Mouse (Mus musculus) E14TG2a.4 (cell line): ENCODE results near the gene Plaur.
A peak's percentile ranks its signal among the peaks of the same experiment; 100 is the strongest.

ENCODE experiments used
- H3K27me3 ChIP-seq: 2 replicates; pipeline ENCODE4 v1.6.1; 2014; ENCODE audit warnings: low read length, control low read depth; ENCODE audit not compliant: insufficient read depth
- H3K36me3 ChIP-seq: 2 replicates; pipeline ENCODE4 v1.6.1; 2014; ENCODE audit warnings: low read length, control low read depth; ENCODE audit not compliant: insufficient read depth
- H3K4me1 ChIP-seq: replicated peaks from 2 replicates; pipeline ENCODE4 v1.6.1; 2014; ENCODE audit warnings: low read depth, low read length, control low read depth
- H3K4me3 ChIP-seq: replicated peaks from 2 replicates; pipeline ENCODE4 v1.5.1; 2014; ENCODE audit warnings: mild to moderate bottlenecking, low read length
- H3K9me3 ChIP-seq: 2 replicates; pipeline ENCODE4 v1.6.1; 2014; ENCODE audit warnings: low read length, control low read depth
- CTCF ChIP-seq: conservative IDR thresholded peaks from 2 replicates; pipeline ENCODE4 v1.5.1; 2014; ENCODE audit warnings: low read length
- NANOG ChIP-seq: IDR thresholded peaks from 2 replicates; pipeline ENCODE4 v1.6.1; 2014; ENCODE audit warnings: borderline replicate concordance, low read length, mixed read lengths
- POU5F1 ChIP-seq: IDR thresholded peaks from 2 replicates; pipeline ENCODE4 v1.6.1; 2014; ENCODE audit warnings: low read length, borderline replicate concordance

Plaur gene

DNA sequence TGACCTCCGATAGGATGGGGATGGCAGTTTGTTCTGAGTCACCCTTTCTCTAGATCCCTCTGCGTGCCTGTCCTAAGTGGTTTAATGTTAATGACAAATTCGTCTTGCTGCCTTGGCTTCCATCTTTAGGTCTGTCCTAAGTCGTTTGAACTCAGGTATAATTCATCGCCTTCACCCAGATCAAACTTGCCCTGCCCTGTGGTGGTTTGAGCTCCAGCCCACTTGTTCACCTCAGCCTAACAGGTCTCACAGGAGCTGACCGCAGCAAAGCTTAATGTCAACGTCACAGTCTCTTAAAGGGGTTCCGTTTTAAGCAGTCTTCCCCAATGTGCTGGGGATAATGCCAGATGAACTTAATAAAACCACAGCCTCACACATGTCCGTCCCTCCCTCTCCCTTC lies 36.4 kb upstream of the Plaur start:
- Histone ChIP-seq H3K4me1 (peaks cover 7% of the 10 kb centered on the region; the same call in 1 of the 2 replicates), H3K9me3 (no peaks in the 10 kb centered on the region), H3K36me3 (peaks cover 34% of the 10 kb centered on the region), H3K27me3 (peaks cover 25% of the 10 kb centered on the region), H3K4me3 (no peak overlapping the region)
- TF ChIP-seq POU5F1 = no peak
- TF ChIP-seq CTCF = no peak
- TF ChIP-seq NANOG = no peak

DNA sequence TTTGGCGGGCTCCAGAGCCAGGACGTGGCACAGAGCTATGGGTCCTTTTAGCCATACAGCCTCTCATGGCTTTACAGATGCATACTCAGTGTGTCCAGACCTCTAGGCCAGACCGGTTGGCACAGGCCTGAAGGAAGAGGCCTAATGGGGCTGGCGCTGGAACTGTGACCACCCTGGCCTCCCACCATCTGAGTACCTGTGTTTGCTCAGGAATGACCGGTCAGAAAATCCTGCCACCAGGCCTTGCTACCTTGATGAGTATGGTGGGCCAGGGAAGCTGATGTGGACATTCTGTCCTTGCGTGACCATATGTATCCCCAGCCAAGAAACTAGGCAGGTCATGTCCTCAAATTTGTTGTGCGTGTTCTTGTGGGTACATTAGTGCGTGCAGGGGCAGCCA lies 35.1 kb upstream of the Plaur start:
- Histone ChIP-seq H3K9me3 (no peaks in the 10 kb centered on the region), H3K4me1 (peaks cover 12% of the 10 kb centered on the region), H3K27me3 (peaks cover 36% of the 10 kb centered on the region), H3K36me3 (peaks cover 22% of the 10 kb centered on the region), H3K4me3 (no peak overlapping the region)
- TF ChIP-seq CTCF (no peak), NANOG (no peak), POU5F1 (no peak)

DNA sequence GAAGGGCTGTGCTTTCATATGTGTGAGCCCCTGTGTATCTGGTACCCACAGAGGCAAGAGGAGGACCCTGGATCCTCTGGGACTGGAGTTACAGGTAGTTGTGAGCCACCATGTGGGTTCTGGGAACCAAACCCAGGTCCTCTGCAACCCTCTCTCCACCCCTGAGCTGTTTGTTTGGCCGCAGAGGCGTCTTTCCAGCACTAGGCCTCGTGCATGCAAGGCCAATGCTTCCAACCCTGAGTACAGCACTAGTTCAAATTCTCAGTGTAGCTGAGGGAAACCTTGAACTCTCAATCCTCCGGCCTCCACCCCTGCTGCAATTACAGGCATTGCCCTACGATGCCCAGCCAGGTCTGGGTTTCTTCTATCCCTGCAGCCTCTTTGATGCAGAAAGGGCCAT lies 33.6 kb upstream of the Plaur start:
- Histone ChIP-seq H3K4me3 (no peak overlapping the region), H3K27me3 (peaks cover 52% of the 10 kb centered on the region), H3K9me3 (no peaks in the 10 kb centered on the region), H3K36me3 (peaks cover 6% of the 10 kb centered on the region), H3K4me1 (peaks cover 17% of the 10 kb centered on the region)
- TF ChIP-seq NANOG = no peak
- no peak for TF ChIP-seq CTCF
- TF ChIP-seq POU5F1 = no peak

DNA sequence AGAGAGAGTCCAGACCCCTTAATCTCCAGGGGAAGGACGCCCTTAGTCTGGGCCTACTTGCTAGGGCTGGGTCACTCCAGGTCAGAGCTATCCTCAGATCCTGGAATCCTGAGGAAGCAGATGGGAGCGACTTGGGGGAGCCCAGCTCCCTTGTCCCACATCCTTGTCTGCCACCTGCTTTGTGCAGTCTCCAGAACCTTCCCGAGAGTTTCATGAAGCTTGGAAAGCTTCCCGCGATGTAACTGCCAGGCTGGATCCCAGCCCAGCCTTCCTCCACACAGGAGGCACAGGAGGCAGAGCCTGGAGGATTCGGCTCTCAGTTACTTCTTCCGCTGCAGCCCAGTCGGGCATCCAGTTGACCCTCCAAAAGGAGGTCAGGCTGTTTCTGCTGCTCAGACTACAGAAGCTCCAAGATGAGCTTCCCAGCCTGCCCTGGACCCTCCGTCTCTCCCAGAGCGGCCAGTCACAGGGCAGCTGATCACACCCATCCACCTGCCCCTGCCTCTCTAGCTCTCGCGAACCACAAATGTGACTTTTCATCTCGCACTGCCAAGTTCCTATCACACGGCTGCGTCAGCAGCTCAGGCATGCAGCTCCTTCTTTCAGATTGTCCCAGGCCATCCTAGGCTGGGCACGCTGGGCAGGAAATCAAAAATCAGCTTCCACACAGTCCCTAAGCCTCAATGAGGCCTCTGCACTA lies 32.7 kb upstream of the Plaur start:
- H3K4me3 ChIP-seq = no peak overlapping the region
- H3K27me3 ChIP-seq = peaks cover 60% of the 10 kb centered on the region
- H3K9me3 ChIP-seq = no peaks in the 10 kb centered on the region
- peaks cover 17% of the 10 kb centered on the region for H3K4me1 ChIP-seq
- H3K36me3 ChIP-seq = no peaks in the 10 kb centered on the region
- TF ChIP-seq POU5F1 = no peak
- TF ChIP-seq NANOG = no peak
- TF ChIP-seq CTCF = no peak

DNA sequence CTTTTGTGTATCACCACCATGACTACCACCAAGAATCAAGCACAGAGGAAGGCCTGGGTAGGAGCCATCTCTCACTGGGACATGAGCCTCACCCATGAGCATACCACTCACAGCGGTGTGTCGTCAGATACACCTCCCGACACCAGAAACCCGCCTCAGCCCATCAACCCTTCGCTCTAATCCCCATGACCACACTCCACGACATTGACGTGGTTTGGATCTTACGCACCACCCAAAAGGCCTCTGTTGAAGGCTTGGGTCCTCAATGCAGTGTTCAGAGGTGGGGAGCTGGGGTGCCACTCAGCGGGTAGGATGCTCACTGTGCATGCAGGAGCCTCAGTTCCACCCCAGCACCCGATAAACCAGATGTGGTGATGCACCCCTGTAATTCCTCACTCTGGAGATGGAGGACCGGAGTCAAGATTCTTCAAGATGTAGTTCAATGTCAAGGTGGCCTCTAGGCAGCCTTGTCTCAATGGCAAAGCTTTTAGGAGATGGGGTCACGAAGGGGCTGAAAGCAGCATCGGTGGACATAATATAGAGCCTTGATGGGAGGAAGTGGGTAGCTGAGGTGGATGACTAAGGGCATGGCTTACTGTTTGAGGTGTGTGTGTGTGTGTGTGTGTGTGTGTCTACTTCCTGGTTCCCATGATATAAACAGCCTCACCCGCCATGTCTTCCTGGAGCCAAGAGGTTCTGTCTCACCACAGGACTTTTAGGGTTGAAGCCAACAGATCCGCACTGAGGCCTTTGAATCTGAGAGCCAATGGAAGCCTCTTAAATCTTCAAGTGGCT lies 31.5 kb upstream of the Plaur start:
- no peaks in the 10 kb centered on the region for H3K36me3 ChIP-seq
- H3K9me3 ChIP-seq = no peaks in the 10 kb centered on the region
- H3K4me1 ChIP-seq = peaks cover 17% of the 10 kb centered on the region
- H3K27me3 ChIP-seq = peaks cover 66% of the 10 kb centered on the region
- no peak overlapping the region for H3K4me3 ChIP-seq
- TF ChIP-seq POU5F1 = no peak
- no peak for TF ChIP-seq NANOG
- no peak for TF ChIP-seq CTCF

DNA sequence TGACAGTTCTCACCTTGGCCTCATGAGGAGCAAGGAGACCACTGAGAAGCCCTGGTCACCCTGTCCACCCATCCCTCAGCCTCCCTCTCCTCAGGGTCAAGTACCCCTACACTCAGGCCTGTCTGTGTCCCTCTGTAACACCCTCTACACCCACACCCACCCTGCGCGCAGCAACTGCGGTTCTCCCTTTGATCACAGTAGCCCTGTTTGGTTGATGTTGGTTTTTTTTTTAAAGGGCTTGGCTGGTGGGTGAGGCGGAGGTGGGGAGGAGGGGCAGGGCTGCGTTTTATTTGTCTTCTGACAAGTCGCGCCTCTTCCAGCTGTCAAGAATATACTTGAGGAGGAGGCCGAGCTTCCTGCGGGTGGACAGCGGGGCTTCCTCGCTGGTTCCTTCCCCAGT lies 30.6 kb upstream of the Plaur start:
- no peak for TF ChIP-seq CTCF
- TF ChIP-seq NANOG = no peak
- no peak for TF ChIP-seq POU5F1

DNA sequence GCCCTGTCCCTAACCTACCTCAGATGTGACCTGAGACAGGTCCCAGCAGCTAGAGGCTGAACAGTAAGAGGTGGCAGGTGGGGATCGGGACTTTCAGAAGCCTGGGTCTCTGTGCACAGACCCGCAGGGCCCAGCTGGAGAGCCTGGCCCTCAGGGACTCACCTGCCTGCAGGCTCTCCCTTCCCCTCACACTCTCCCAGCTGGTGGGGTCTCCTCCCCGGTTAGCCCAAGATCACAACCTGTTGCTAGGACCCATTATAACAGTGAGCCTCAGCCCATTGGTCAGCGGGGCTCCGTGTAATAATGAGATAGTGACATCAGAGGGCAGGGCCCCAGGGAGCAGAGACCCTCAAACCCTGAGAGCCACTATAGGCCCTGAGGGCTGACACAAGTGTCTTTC lies 27.0 kb upstream of the Plaur start:
- TF ChIP-seq POU5F1 = no peak
- TF ChIP-seq CTCF = no peak
- TF ChIP-seq NANOG = no peak
- peaks cover 17% of the 10 kb centered on the region for H3K4me1 ChIP-seq
- no peaks in the 10 kb centered on the region for H3K9me3 ChIP-seq
- H3K36me3 ChIP-seq = no peaks in the 10 kb centered on the region
- H3K4me3 ChIP-seq = no peak overlapping the region
- peaks cover 64% of the 10 kb centered on the region for H3K27me3 ChIP-seq

More for the DNA sequence above, 30.6 kb upstream of the Plaur start:
- Histone ChIP-seq H3K9me3 (no peaks in the 10 kb centered on the region), H3K4me1 (peaks cover 17% of the 10 kb centered on the region), H3K36me3 (no peaks in the 10 kb centered on the region), H3K27me3 (peaks cover 66% of the 10 kb centered on the region), H3K4me3 (peak overlapping the region; percentile 71)

DNA sequence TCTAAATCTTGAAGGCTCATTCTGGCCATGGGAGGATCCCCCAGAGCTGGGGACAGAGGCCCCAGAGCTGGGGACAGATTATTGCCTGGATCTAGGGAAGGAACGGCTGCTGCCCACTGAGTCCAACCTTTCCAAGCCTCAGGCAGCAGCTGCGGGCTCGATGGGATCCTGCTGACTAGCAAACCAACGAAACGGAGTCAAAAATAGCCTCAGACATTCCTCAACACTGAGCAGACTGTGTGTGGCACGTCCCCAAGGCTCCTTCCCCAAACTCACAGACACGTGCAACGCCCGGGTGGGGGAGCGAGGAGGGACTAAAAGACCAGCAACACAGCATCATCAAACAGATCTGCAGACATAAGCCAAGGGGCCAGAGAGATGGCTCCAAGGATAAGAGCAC lies 24.3 kb upstream of the Plaur start:
- peaks cover 10% of the 10 kb centered on the region for H3K4me1 ChIP-seq
- peaks cover 38% of the 10 kb centered on the region for H3K27me3 ChIP-seq

DNA sequence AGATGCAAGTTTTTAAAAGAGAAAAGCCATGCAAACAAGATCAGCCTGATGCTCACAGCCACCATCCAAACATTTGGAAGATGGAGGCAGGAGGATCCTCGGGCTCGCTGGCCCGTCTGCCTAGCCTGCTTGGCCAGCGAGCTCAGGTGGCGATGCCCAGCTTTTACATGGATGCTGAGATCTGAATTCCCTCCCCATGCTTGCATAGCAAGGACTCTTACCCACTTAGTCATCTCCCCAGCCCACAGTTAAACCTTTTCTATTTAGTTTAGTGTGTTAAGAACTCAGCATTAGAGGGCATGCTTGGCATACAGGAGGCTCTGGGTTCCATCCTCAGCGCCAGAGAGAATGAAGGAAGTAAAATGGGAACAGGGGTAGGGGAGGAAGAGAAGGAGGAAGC lies 23.1 kb upstream of the Plaur start:
- peaks cover 26% of the 10 kb centered on the region for H3K27me3 ChIP-seq
- H3K9me3 ChIP-seq = no peaks in the 10 kb centered on the region
- no peak for TF ChIP-seq NANOG
- TF ChIP-seq POU5F1 = no peak
- TF ChIP-seq CTCF = no peak
- H3K36me3 ChIP-seq = no peaks in the 10 kb centered on the region
- H3K4me3 ChIP-seq = no peak overlapping the region
- peaks cover 10% of the 10 kb centered on the region for H3K4me1 ChIP-seq

More for the DNA sequence above, 24.3 kb upstream of the Plaur start:
- no peak overlapping the region for H3K4me3 ChIP-seq
- TF ChIP-seq NANOG (no peak), POU5F1 (no peak), CTCF (no peak)
- H3K9me3 ChIP-seq = no peaks in the 10 kb centered on the region
- H3K36me3 ChIP-seq = no peaks in the 10 kb centered on the region

DNA sequence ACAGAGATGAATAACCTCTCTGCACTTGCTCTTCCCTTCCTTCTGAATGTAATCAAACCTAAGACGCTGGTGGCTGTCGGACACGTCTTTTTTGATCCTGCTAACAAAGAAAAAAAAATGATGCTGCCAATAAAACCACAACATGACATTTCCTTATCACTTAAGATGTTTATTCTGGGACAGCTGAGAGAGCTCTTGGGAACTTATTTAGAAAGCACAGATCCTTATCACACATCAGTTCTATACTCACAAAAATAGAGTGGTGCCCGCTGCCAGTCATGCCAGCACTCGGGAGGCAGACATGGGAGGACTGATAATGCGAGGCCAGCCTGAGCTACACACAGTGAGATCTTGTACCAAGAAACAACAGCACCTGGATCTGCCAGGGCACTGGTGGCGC lies 22.4 kb upstream of the Plaur start:
- Histone ChIP-seq H3K4me3 (no peak overlapping the region), H3K36me3 (no peaks in the 10 kb centered on the region), H3K27me3 (peaks cover 19% of the 10 kb centered on the region), H3K4me1 (peaks cover 10% of the 10 kb centered on the region), H3K9me3 (no peaks in the 10 kb centered on the region)
- TF ChIP-seq POU5F1 (no peak), NANOG (no peak), CTCF (no peak)
